Mouse (Mus musculus): ENCODE results near the gene Atp6v1g1. TPM values are rescaled to one million over a fixed set of nuclear protein-coding genes. Genes with fewer than 3 reads are reported as not detected.

Gene Atp6v1g1
- polyA plus RNA-seq, 1 experiment from 2014 or later = 302 TPM

DNA sequence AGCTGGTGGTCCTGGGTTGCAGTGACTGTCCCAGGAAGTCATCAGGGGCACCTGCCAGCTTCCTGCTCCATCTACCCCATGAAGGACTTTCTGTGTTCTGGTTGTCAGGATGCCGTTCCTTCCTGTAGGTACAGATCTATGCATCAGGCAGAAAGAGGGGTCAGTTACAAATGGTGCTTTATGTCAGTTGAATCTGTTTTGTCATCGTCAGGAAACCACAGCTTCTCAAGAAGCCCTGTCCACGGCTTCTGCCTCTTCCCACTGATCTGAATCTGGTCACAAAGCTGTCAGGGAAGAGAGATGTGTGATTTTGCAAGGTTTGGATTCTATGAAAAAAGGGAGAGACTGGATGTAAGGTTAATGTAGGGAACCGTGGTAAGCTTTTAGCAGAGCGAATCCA lies 29.6 kb upstream of the Atp6v1g1 start:
- H3K27ac ChIP-seq = no peak overlapping the region

DNA sequence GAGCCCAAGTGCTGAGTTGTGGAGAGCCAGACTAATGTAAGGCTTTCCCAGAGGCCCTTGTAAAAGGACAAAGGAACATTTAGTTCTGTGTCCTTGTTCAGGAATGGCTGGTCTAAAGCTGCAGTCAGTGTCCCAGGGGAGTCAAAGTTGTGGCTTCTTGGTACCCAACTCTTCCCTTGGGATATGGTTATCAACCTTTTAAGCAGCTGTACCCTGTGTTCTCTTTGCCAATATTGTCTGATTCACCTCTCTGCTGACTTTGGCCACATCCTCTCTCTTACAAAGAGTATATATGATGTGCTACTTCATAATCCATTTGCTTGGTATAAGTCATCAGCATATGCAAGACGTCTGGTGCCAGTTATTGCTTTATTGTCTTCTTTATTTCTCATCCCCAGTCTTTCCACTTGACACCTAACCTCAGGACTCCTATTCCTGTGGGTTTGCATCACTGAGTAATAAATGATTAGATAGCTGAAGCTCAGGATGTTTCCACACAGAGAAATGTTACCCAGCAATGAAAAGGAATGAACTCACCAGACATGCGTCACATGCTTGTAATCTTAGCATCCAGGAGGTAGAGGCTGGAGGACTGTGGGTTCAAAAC lies 22.7 kb upstream of the Atp6v1g1 start:
- H3K9me3 ChIP-seq = no peaks in the 10 kb centered on the region
- no peaks in the 10 kb centered on the region for H3K27me3 ChIP-seq
- no peak for ATAC-seq (ENCODE audit: insufficient number of reproducible peaks, insufficient read depth, low FRiP score, low TSS enrichment)
- H3K9ac ChIP-seq = no peak overlapping the region
- no peak overlapping the region for H3K4me3 ChIP-seq
- H3K27ac ChIP-seq = no peak overlapping the region
- WGBS = 82% methylated on average over 2 of the region's 2 CpGs
- no peak overlapping the region for H3K4me2 ChIP-seq (replicated peaks)
- H3K4me1 ChIP-seq = no peaks in the 10 kb centered on the region
- no peaks in the 10 kb centered on the region for H3K36me3 ChIP-seq

More for the DNA sequence above, 29.6 kb upstream of the Atp6v1g1 start:
- H3K9ac ChIP-seq = no peak overlapping the region
- H3K4me1 ChIP-seq = no peaks in the 10 kb centered on the region
- WGBS = 78% methylated on average over 5 of the region's 5 CpGs
- no peaks in the 10 kb centered on the region for H3K9me3 ChIP-seq
- H3K36me3 ChIP-seq = no peaks in the 10 kb centered on the region
- no peak overlapping the region for H3K4me3 ChIP-seq
- H3K27me3 ChIP-seq = no peaks in the 10 kb centered on the region
- ATAC-seq (ENCODE audit: insufficient number of reproducible peaks, insufficient read depth, low FRiP score, low TSS enrichment) = no peak
- no peak overlapping the region for H3K4me2 ChIP-seq (replicated peaks)

DNA sequence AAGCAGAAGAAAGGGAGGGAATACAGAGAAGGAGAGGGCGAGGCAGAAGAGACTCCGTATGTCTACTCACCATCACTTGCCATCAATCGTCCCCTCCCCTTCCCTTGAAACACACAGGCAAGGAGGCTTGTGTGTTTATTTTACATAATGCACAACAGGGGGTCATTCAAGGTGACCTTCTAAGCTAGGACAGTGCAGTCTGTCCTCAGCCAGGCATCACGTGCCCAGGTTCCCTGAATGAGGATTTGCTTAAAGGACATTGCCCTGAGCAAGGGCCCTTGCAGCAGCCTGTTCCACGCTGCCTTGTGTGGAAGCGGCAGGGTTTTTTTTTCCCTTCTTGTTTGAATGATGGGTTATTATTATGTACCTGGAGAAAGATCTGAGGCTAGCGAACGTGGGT lies 19.1 kb upstream of the Atp6v1g1 start:
- no peak overlapping the region for H3K9ac ChIP-seq
- H3K27ac ChIP-seq = no peak overlapping the region
- no peaks in the 10 kb centered on the region for H3K9me3 ChIP-seq
- WGBS = 71% methylated on average over 8 of the region's 8 CpGs
- no peaks in the 10 kb centered on the region for H3K27me3 ChIP-seq
- no peaks in the 10 kb centered on the region for H3K4me1 ChIP-seq
- H3K36me3 ChIP-seq = no peaks in the 10 kb centered on the region
- no peak for ATAC-seq (ENCODE audit: insufficient number of reproducible peaks, insufficient read depth, low FRiP score, low TSS enrichment)
- no peak overlapping the region for H3K4me3 ChIP-seq
- H3K4me2 ChIP-seq (replicated peaks) = no peak overlapping the region

DNA sequence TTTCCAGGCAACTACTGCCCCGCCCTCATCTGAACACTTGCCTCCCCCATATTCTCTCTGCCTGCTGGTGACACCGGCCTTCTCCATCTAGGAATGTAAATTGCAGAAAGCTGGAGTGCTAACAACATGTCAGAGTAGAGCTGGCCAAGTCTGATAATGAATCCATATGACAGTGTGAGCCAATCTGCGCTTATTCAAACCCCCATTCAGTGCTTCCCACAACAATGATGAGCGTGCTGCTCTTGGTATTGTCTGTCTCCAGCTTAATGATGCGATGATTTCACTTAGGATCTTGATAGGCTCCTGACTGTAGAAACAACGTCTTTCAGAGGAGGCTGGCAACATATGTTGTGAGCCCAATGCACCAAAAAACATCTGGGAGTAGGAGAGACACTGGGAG lies 15.6 kb upstream of the Atp6v1g1 start:
- no peaks in the 10 kb centered on the region for H3K36me3 ChIP-seq
- 81% methylated on average over 6 of the region's 6 CpGs for WGBS
- H3K4me3 ChIP-seq = no peak overlapping the region
- H3K27ac ChIP-seq = no peak overlapping the region
- H3K4me2 ChIP-seq (replicated peaks) = no peak overlapping the region
- ATAC-seq (ENCODE audit: insufficient number of reproducible peaks, insufficient read depth, low FRiP score, low TSS enrichment) = no peak
- H3K9ac ChIP-seq = no peak overlapping the region
- H3K9me3 ChIP-seq = no peaks in the 10 kb centered on the region
- no peaks in the 10 kb centered on the region for H3K27me3 ChIP-seq
- no peaks in the 10 kb centered on the region for H3K4me1 ChIP-seq

DNA sequence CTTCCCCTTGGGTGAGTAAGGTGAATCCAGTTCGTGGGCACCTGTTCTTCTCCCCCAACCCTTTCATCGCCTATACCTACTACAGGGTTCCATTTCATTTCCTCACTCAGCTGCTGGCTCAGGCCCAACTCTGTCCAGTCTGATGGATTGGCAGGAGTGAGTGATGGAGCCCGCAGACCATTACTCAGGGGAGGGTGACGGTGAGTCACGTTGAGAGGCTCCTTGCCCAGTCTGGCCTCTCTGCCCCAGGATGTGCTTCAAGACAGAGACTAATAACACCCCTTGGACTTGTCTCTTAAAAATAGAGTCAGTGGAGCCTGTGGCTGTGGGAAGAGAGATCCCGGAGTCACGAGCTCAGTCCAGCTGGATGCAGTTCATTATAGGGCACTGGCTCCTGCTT lies 14.2 kb upstream of the Atp6v1g1 start:
- ATAC-seq (ENCODE audit: insufficient number of reproducible peaks, insufficient read depth, low FRiP score, low TSS enrichment) = no peak
- 81% methylated on average over 7 of the region's 7 CpGs for WGBS
- no peaks in the 10 kb centered on the region for H3K27me3 ChIP-seq
- H3K4me2 ChIP-seq (replicated peaks) = no peak overlapping the region
- no peaks in the 10 kb centered on the region for H3K4me1 ChIP-seq
- no peak overlapping the region for H3K4me3 ChIP-seq
- H3K9me3 ChIP-seq = no peaks in the 10 kb centered on the region
- H3K9ac ChIP-seq = no peak overlapping the region
- H3K36me3 ChIP-seq = no peaks in the 10 kb centered on the region
- H3K27ac ChIP-seq = no peak overlapping the region

DNA sequence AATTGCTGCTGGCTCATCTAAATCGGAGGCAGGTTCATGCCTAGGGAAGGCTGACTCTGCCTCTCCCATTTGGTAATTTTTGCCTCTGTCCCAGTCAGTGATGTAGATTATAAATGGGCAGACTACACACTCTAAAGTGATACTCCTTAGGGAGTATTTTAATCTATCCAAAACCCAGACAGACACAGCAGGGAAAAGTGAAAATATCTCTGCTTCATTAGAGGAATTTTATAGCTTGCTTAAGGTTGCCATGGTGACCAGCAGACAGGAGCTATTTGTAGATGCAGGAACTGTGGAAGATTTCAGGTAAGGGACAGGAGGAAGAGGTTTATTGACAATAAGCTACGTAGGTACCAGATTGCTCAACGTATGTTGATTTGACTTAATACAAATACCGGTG lies 7.0 kb upstream of the Atp6v1g1 start:
- H3K4me2 ChIP-seq (replicated peaks) = no peak overlapping the region
- H3K4me1 ChIP-seq = no peaks in the 10 kb centered on the region
- no peaks in the 10 kb centered on the region for H3K36me3 ChIP-seq
- ATAC-seq (ENCODE audit: insufficient number of reproducible peaks, insufficient read depth, low FRiP score, low TSS enrichment) = no peak
- H3K4me3 ChIP-seq = no peak overlapping the region
- H3K27me3 ChIP-seq = no peaks in the 10 kb centered on the region
- no peak overlapping the region for H3K9ac ChIP-seq
- no peak overlapping the region for H3K27ac ChIP-seq
- H3K9me3 ChIP-seq = no peaks in the 10 kb centered on the region
- WGBS = 86% methylated on average over 4 of the region's 4 CpGs

DNA sequence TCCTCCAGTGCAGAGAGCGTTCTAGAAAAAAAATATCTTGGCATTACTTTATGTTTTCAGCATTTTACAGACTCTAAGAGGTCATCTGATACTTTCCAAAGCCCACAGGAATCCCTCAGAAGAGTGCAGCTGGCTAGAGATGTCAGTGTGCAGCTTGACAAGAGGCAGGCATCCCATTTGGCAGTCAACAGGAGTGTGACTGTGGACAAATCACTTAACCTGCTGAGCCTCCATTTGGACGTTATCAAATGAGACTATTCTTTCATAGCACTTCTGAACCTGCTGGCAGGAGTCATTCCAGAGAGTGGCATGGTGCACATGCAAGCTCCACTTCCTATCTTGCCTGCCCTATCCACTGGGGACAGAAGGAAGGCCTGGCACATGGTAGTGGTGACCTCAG lies 2.4 kb upstream of the Atp6v1g1 start:
- no peak overlapping the region for H3K4me3 ChIP-seq
- H3K4me2 ChIP-seq (replicated peaks) = no peak overlapping the region
- H3K9me3 ChIP-seq = no peaks in the 10 kb centered on the region
- H3K27ac ChIP-seq = no peak overlapping the region
- peaks cover 22% of the 10 kb centered on the region for H3K4me1 ChIP-seq
- H3K27me3 ChIP-seq = no peaks in the 10 kb centered on the region
- 61% methylated on average over 2 of the region's 2 CpGs for WGBS
- no peak overlapping the region for H3K9ac ChIP-seq
- ATAC-seq (ENCODE audit: insufficient number of reproducible peaks, insufficient read depth, low FRiP score, low TSS enrichment) = no peak
- H3K36me3 ChIP-seq = no peaks in the 10 kb centered on the region

DNA sequence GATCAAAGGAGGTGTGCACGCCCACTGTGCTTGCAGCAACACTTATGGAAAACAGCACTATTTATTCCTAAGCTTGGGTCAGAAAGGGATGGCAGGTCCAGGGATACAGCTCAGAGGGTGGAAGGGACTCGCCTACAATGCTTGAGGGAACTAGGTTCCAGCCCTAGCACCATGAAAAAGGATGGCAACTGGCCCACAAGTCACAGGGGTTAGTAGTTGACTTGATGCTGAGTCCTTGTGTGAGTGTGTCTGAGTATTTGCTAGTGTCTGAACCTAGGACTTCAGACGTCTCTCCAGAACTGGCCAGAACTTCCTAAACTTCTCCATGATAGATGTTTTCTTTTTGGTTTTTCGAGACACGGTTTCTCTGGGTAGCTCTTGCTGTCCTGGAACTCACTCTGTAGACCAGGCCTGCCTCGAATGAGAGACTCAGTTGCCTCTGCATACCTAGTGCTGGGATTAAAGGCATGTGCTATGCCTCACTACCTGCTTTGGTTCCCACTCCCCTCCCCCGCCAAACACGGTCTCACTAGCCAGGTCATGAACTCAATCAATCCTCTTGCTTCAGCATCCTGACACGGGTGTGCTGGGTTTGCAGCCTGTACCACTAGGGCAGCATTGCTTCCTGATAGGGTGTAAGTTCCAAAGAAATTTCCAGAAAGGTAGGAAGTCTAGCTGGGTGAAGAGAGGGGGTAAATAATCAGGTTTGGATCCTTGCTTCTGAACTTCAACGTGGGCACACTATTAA lies 652 bp upstream of the Atp6v1g1 start:
- Histone ChIP-seq H3K9ac (no peak overlapping the region), H3K27me3 (no peaks in the 10 kb centered on the region), H3K36me3 (peaks cover 8% of the 10 kb centered on the region), H3K9me3 (no peaks in the 10 kb centered on the region), H3K4me3 (peak overlapping the region; percentile 78), H3K4me1 (peaks cover 29% of the 10 kb centered on the region), H3K27ac (peak overlapping the region; percentile 73), H3K4me2 (replicated peaks) (peak overlapping the region; percentile 78)
- 58% methylated on average over 10 of the region's 10 CpGs for WGBS
- ATAC-seq (ENCODE audit: insufficient number of reproducible peaks, insufficient read depth, low FRiP score, low TSS enrichment) = peak; percentile 31; the same call in 1 of the 2 replicates

DNA sequence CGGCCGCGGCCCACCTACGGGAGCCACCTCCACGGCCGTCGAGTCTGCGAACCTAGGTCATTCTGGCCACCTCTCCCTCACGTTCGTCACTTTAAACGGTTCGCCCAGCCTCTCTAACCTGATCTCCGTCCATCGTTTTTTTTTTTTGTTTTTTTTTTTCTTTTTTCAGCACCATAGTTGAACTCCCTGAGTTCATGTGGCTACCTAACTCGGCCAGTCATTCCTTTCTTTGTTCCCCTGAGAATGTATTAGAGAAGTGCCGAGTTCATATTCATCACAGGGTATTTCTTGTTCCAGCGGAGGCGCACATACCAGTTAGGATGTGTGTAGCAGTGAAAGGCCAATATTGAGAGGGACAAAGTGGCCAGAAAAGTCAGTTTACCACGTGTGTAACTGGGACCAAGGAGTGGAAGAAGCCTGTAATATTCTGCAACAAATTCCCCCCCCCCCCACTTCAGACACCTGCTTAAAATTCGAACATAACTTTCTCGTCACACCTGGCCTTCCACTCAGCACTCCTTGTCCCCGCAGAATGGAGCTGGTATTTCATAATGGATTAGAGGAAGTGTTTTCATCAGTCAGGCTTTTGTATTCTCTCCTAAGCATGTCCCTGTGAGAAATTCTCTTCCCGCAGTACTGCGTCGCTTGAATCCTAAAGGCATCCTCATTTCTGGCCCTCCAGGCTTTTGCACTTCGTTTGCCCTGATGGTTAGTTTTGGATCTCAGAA lies 823 bp downstream of the Atp6v1g1 start:
- no peak for ATAC-seq (ENCODE audit: insufficient number of reproducible peaks, insufficient read depth, low FRiP score, low TSS enrichment)
- no peaks in the 10 kb centered on the region for H3K27me3 ChIP-seq
- H3K9me3 ChIP-seq = no peaks in the 10 kb centered on the region
- peak overlapping the region; percentile 93 for H3K9ac ChIP-seq
- H3K36me3 ChIP-seq = peaks cover 17% of the 10 kb centered on the region
- WGBS = 17% methylated on average over 26 of the region's 26 CpGs
- peak overlapping the region; percentile 78 for H3K4me2 ChIP-seq (replicated peaks)
- H3K4me3 ChIP-seq = peak overlapping the region; percentile 78
- peak overlapping the region; percentile 87 for H3K27ac ChIP-seq
- peaks cover 29% of the 10 kb centered on the region for H3K4me1 ChIP-seq

DNA sequence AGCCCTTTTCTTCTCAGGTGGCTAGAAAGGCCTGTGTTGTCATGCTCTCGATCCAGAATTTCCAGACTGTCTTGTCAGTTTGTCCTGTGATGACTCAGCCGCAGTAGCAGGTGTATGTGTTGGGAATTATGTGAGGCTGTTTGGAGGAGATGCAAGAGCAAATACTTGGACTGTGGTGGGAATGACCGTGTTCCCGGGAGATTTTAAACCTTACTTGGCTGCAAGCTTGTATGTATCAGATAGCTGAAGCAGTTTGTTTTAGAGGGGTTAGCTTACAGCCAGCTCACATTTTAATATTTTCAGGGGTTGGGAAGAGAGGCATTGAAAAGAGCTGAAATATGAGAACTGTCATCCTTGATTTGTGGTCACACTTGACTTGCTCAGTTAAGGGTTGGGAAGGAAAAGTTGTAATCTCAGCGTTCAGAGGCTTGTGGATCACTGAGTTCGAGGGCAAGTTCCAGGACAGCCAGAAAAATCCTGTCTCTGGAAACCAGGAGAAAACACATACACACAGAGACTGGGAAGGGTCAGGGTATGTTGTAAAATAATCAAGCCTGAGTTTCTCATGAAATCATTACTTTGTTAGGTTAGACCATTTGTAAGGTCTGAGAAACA lies 2.0 kb downstream of the Atp6v1g1 start:
- 60% methylated on average over 6 of the region's 6 CpGs for WGBS
- peak overlapping the region; percentile 78 for H3K4me2 ChIP-seq (replicated peaks)
- peaks cover 28% of the 10 kb centered on the region for H3K36me3 ChIP-seq
- peaks cover 29% of the 10 kb centered on the region for H3K4me1 ChIP-seq
- no peaks in the 10 kb centered on the region for H3K27me3 ChIP-seq
- H3K4me3 ChIP-seq = peak overlapping the region; percentile 78; the same call in 1 of the 2 replicates
- H3K27ac ChIP-seq = peak overlapping the region; percentile 54; the same call in 1 of the 2 replicates
- no peaks in the 10 kb centered on the region for H3K9me3 ChIP-seq
- no peak for ATAC-seq (ENCODE audit: insufficient number of reproducible peaks, insufficient read depth, low FRiP score, low TSS enrichment)
- H3K9ac ChIP-seq = peak overlapping the region; percentile 93; the same call in 1 of the 2 replicates

DNA sequence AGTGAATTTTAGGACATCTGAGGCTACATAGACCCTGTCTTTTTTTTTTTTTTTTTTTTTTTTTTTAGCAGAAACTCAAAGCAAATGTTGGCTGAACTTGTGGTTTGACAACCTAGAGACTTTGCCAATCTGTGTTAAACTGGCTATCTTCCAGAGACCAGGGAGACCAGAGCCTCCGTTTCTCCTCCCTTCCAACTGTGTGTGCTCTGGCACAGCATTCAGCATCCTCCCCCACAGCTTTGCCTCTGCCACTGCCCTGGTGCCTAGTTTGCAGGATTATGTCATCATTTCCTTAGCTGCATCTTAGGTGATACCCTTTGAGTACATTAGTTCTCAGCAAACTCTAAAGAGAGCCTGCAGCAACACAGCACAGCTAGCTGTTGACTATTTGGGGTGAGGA lies 3.2 kb downstream of the Atp6v1g1 start:
- 78% methylated on average over 1 of the region's 1 CpGs for WGBS

More for the DNA sequence above, 3.2 kb downstream of the Atp6v1g1 start:
- H3K4me1 ChIP-seq = peaks cover 29% of the 10 kb centered on the region
- no peaks in the 10 kb centered on the region for H3K27me3 ChIP-seq
- H3K36me3 ChIP-seq = peaks cover 41% of the 10 kb centered on the region
- H3K4me2 ChIP-seq (replicated peaks) = no peak overlapping the region
- no peak for ATAC-seq (ENCODE audit: insufficient number of reproducible peaks, insufficient read depth, low FRiP score, low TSS enrichment)
- H3K27ac ChIP-seq = no peak overlapping the region
- no peak overlapping the region for H3K9ac ChIP-seq
- no peak overlapping the region for H3K4me3 ChIP-seq
- H3K9me3 ChIP-seq = no peaks in the 10 kb centered on the region
